Mouse (Mus musculus): ENCODE data around the gene Gm266. TPM values are rescaled to one million over a fixed set of nuclear protein-coding genes. Genes with fewer than 3 reads are reported as not detected.
"Not testable (repeated sequence)": the region's sequence is repeated elsewhere in the genome, so short reads cannot be mapped to it uniquely, and the experiment has no call there.

Gm266 gene
- polyA plus RNA-seq, 1 experiment = 2.8 TPM

DNA sequence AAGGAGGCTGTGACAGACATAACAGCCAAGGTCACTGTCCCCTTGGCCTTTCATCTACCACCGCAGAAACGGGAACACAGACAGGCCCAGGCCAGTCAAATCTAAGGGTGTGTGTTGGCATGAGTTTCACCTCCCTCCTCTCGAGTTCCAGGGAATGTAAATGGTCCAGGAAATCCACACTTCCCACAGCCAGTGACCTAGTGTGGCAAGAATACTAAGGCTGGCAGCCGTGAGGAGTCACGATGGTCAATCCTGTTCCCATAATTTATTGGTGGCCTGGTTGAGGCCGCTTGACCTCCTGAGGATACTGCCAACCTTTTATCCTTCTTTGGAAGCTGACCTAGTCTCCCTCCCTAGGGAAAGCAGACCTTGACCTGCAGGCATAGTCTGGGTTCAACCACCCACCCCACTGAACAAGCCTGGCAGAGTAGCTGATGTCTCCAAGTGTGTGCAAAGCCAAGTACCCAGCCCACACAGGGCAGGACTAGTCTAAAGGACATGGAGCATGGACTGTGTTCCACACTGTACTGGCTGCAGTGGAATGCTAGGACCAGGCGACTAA lies 28.7 kb upstream of the Gm266 start:
- Histone ChIP-seq H3K27ac (ENCODE audit: insufficient read depth, low read depth, low read length) (peak overlapping the region; percentile 75), H3K4me3 (ENCODE audit: insufficient read depth, low read depth, low read length) (no peak overlapping the region), H3K36me3 (ENCODE audit: control insufficient read depth, insufficient read depth, low read length) (no peaks in the 10 kb centered on the region), H3K4me1 (ENCODE audit: control insufficient read depth, insufficient read depth, low read length) (peaks cover 17% of the 10 kb centered on the region), H3K27me3 (replicated peaks; ENCODE audit: control insufficient read depth, insufficient read depth, low read length) (no peaks in the 10 kb centered on the region)
- WGBS = 10% methylated on average over 7 of the region's 7 CpGs
- peak; percentile 93 for DNase-seq
- no peak for TF ChIP-seq CTCF (conservative IDR thresholded peaks at IDR 0.05; ENCODE audit: insufficient read depth, insufficient read length, low read depth, low read length)
- TF ChIP-seq POLR2A (IDR thresholded peaks at IDR 0.05; ENCODE audit: low read depth, low read length) = no peak

DNA sequence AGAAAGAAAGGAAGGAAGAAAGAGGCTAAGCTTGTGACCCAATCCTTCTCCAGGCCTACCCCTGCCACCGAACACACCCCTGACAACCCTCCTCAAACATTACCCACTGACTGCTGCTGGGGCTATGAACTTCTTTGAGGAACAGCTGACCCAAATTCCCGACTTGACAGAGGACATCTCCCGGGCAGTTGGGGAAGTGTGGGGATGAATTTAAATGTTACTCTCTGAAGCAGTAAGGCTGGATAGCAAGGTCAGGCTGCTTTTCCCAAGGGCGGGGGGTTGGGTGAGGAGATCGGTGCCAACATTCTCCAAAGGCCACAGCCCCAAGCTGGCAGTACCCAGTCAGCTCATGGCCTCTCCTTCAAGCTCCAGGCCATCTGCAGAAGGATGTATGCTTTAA lies 28.1 kb upstream of the Gm266 start:
- Histone ChIP-seq H3K36me3 (ENCODE audit: control insufficient read depth, insufficient read depth, low read length) (no peaks in the 10 kb centered on the region), H3K4me1 (ENCODE audit: control insufficient read depth, insufficient read depth, low read length) (peaks cover 17% of the 10 kb centered on the region), H3K27me3 (replicated peaks; ENCODE audit: control insufficient read depth, insufficient read depth, low read length) (no peaks in the 10 kb centered on the region), H3K27ac (ENCODE audit: insufficient read depth, low read depth, low read length) (peak overlapping the region; percentile 75), H3K4me3 (ENCODE audit: insufficient read depth, low read depth, low read length) (no peak overlapping the region)
- TF ChIP-seq CTCF (conservative IDR thresholded peaks at IDR 0.05; ENCODE audit: insufficient read depth, insufficient read length, low read depth, low read length) (no peak), POLR2A (IDR thresholded peaks at IDR 0.05; ENCODE audit: low read depth, low read length) (no peak)
- 38% methylated on average over 5 of the region's 5 CpGs for WGBS
- peak; percentile 71 for DNase-seq

DNA sequence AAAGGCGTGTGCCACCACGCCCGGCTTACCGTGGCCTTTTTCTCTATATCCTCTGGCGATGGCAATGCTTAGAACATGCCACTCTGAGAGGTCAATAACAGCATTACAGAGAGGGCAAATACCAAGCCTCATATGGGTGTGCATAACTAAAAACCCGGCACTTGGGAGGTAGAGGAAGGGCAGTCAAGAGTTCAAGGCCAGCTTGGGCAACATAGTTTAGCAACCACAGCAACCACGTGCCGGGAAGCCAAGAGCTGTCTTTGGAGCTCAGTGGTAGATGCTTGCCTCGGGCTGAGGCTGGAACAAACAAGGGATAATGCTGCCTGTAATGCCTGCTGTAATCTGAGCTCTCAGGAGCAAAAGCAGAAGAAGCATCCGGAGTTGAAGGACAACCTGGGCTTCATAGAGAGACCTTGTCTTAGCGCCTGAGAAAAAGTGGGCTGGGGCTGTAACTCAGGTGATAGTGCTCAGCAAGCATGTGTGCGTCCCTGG lies 27.0 kb upstream of the Gm266 start:
- WGBS = 83% methylated on average over 12 of the region's 12 CpGs
- H3K27ac ChIP-seq (ENCODE audit: insufficient read depth, low read depth, low read length) = no peak overlapping the region
- H3K4me1 ChIP-seq (ENCODE audit: control insufficient read depth, insufficient read depth, low read length) = peaks cover 17% of the 10 kb centered on the region
- H3K4me3 ChIP-seq (ENCODE audit: insufficient read depth, low read depth, low read length) = no peak overlapping the region
- H3K36me3 ChIP-seq (ENCODE audit: control insufficient read depth, insufficient read depth, low read length) = no peaks in the 10 kb centered on the region
- DNase-seq = no peak
- H3K27me3 ChIP-seq (replicated peaks; ENCODE audit: control insufficient read depth, insufficient read depth, low read length) = no peaks in the 10 kb centered on the region
- no peak for TF ChIP-seq POLR2A (IDR thresholded peaks at IDR 0.05; ENCODE audit: low read depth, low read length)
- TF ChIP-seq CTCF (conservative IDR thresholded peaks at IDR 0.05; ENCODE audit: insufficient read depth, insufficient read length, low read depth, low read length) = no peak

DNA sequence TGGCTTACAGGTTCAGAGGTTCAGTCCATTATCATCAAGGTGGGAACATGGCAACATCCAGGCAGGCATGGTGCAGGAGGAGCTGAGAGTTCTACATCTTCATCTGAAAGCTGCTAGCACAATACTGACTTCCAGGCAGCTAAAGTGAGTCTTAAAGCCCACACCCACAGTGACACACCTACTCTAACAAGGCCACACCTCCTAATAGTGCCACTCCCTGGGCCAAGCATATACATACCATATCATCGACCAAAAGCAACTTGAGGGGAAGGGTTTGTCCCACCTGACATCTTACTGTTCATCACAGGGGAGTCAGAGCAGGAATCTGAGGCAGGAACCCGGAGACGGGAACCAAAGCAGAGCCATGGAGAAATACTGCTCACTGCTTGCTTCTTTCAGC lies 22.8 kb upstream of the Gm266 start:
- DNase-seq; H3K36me3 ChIP-seq (ENCODE audit: control insufficient read depth, insufficient read depth, low read length); H3K27ac ChIP-seq (ENCODE audit: insufficient read depth, low read depth, low read length); H3K4me3 ChIP-seq (ENCODE audit: insufficient read depth, low read depth, low read length); H3K27me3 ChIP-seq (replicated peaks; ENCODE audit: control insufficient read depth, insufficient read depth, low read length); H3K4me1 ChIP-seq (ENCODE audit: control insufficient read depth, insufficient read depth, low read length): not testable (repeated sequence)
- WGBS = 72% methylated on average over 3 of the region's 3 CpGs

DNA sequence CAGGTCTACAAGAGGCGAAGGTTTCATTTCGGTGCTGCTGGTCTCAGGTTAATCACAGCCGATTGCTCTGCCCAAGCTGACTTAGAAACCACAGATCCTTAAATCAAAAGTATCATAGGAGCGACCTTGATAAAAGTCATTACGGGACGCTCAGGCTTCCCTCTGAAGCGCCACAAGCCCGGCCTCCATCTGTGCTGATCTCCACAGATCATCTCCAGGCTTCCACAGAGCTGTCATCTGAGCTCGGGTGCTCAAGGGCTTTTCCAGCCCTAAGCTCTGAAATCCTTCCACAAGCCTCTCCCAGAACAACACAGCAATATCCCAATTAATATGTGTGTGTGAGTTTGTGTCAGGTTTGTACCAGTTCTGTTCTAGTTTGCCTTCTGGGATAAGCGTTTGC lies 22.3 kb upstream of the Gm266 start:
- no peaks in the 10 kb centered on the region for H3K27me3 ChIP-seq (replicated peaks; ENCODE audit: control insufficient read depth, insufficient read depth, low read length)
- WGBS = 85% methylated on average over 10 of the region's 10 CpGs
- TF ChIP-seq CTCF (conservative IDR thresholded peaks at IDR 0.05; ENCODE audit: insufficient read depth, insufficient read length, low read depth, low read length) (no peak), POLR2A (IDR thresholded peaks at IDR 0.05; ENCODE audit: low read depth, low read length) (no peak)

DNA sequence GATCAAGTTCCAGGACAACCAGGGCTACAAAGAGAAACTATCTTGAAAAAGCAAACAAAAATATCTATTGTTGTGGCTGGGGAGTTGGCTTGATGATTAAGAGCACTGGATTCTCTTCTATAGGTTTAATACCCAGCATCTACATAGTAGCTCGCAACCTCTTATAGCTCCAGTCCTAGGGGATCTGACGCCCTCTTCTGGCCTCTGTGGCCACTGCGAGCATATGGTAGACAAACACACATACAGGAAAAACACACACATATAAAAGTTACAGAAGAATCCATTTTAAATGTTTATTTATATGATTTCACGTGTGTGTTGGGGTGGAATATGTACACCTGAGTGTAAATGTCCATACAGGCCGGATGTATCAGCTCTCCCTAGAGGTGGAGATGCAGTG lies 21.4 kb upstream of the Gm266 start:
- DNase-seq = no peak
- Histone ChIP-seq H3K27me3 (replicated peaks; ENCODE audit: control insufficient read depth, insufficient read depth, low read length) (no peaks in the 10 kb centered on the region), H3K36me3 (ENCODE audit: control insufficient read depth, insufficient read depth, low read length) (no peaks in the 10 kb centered on the region), H3K4me3 (ENCODE audit: insufficient read depth, low read depth, low read length) (no peak overlapping the region), H3K4me1 (ENCODE audit: control insufficient read depth, insufficient read depth, low read length) (no peaks in the 10 kb centered on the region), H3K27ac (ENCODE audit: insufficient read depth, low read depth, low read length) (no peak overlapping the region)
- WGBS = 66% methylated on average over 5 of the region's 5 CpGs
- TF ChIP-seq POLR2A (IDR thresholded peaks at IDR 0.05; ENCODE audit: low read depth, low read length) (no peak), CTCF (conservative IDR thresholded peaks at IDR 0.05; ENCODE audit: insufficient read depth, insufficient read length, low read depth, low read length) (no peak)

More for the DNA sequence above, 22.3 kb upstream of the Gm266 start:
- Histone ChIP-seq H3K4me1 (ENCODE audit: control insufficient read depth, insufficient read depth, low read length) (no peaks in the 10 kb centered on the region), H3K4me3 (ENCODE audit: insufficient read depth, low read depth, low read length) (no peak overlapping the region), H3K27ac (ENCODE audit: insufficient read depth, low read depth, low read length) (no peak overlapping the region), H3K36me3 (ENCODE audit: control insufficient read depth, insufficient read depth, low read length) (no peaks in the 10 kb centered on the region)
- DNase-seq = no peak

DNA sequence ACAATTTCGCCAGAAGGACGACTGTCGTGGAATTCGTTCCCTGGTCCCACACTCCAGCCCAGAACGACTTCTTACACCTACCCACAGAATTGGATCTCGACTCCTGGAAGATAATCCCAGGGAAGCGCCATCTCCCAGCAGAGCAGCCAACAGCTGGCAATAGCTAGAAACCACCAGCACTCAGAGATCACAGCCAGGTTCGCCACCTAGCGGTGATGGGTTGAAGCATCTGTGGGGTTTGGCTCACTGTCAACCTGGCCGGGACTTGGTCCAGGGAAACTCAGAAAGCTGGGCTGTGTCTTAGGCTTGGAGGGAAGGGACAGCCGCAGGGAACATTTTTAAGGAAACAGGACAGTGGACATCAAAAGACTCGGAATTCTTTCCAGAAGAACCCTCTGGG lies 19.3 kb upstream of the Gm266 start:
- no peaks in the 10 kb centered on the region for H3K4me1 ChIP-seq (ENCODE audit: control insufficient read depth, insufficient read depth, low read length)
- no peak overlapping the region for H3K4me3 ChIP-seq (ENCODE audit: insufficient read depth, low read depth, low read length)
- no peaks in the 10 kb centered on the region for H3K36me3 ChIP-seq (ENCODE audit: control insufficient read depth, insufficient read depth, low read length)
- WGBS = 1% methylated on average over 12 of the region's 12 CpGs
- no peaks in the 10 kb centered on the region for H3K27me3 ChIP-seq (replicated peaks; ENCODE audit: control insufficient read depth, insufficient read depth, low read length)
- no peak overlapping the region for H3K27ac ChIP-seq (ENCODE audit: insufficient read depth, low read depth, low read length)
- peak; percentile 98 for DNase-seq
- TF ChIP-seq POLR2A (IDR thresholded peaks at IDR 0.05; ENCODE audit: low read depth, low read length) = no peak
- peak; percentile 95 for TF ChIP-seq CTCF (conservative IDR thresholded peaks at IDR 0.05; ENCODE audit: insufficient read depth, insufficient read length, low read depth, low read length)

All from kidney, adult 2 months (tissue).